Mouse (Mus musculus) small intestine, adult 2 months (tissue): ENCODE data around the gene Snph.

Source experiments
- CTCF ChIP-seq: fragments of 200-500 bp; IDR thresholded peaks from 2 replicates; pipeline ENCODE4 v1.5.1; 2012; ENCODE audit warnings: low read depth, mild to moderate bottlenecking, control low read depth, inconsistent platforms, low read length, moderate library complexity, mixed read lengths; ENCODE audit not compliant: insufficient replicate concordance, insufficient read length; ENCODE audit errors: extremely low read depth
- POLR2A ChIP-seq: fragments of 200-500 bp; IDR thresholded peaks from 2 replicates; pipeline ENCODE4 v1.6.1; 2012; ENCODE audit warnings: low read depth, mild to moderate bottlenecking, control low read depth, inconsistent platforms, low read length, moderate library complexity

GRCm38 (mm10) chr2:151575119-151575698, 57.2 kb downstream of the Snph start:
- TF ChIP-seq CTCF = peak; percentile 10; the same call in 1 of the 2 replicates
- TF ChIP-seq POLR2A = no peak
